Mouse (Mus musculus): ENCODE results near the gene Trim63. TPM values are rescaled to one million over a fixed set of nuclear protein-coding genes. Genes with fewer than 3 reads are reported as not detected.
A peak's percentile ranks its signal among the peaks of the same experiment; 100 is the strongest.
"Not testable (repeated sequence)": the region's sequence is repeated elsewhere in the genome, so short reads cannot be mapped to it uniquely, and the experiment has no call there.

Gene Trim63
- polyA plus RNA-seq, 1 experiment from 2014 or later = 0.28 TPM

- Histone ChIP-seq H3K9ac (replicated peaks) (peak within 1 kb of the TSS; percentile 99), H3K27ac (replicated peaks) (peak within 1 kb of the TSS; percentile 100), H3K9me3 (no peaks in the 10 kb centered on the region)
These were observed 27.3 kb upstream of the Trim63 start, which contains the start of gene Pdik1l for GRCm38 (mm10) chr4:134287575-134288025. Pdik1l (minus strand) TSS chr4:134287895.

GRCm38 (mm10) chr4:134288397-134289256 lies 26.3 kb upstream of the Trim63 start:
- peaks cover 10% of the 10 kb centered on the region; the same call in 1 of the 2 replicates for H3K36me3 ChIP-seq
- peaks cover 13% of the 10 kb centered on the region for H3K27me3 ChIP-seq
- peak overlapping the region; percentile 100; the same call in 1 of the 2 replicates for H3K27ac ChIP-seq (replicated peaks)
- H3K9ac ChIP-seq (replicated peaks) = peak overlapping the region; percentile 99; the same call in 1 of the 2 replicates
- peak overlapping the region; percentile 88 for H3K4me3 ChIP-seq
- H3K4me1 ChIP-seq = peaks cover 21% of the 10 kb centered on the region
- H3K9me3 ChIP-seq = no peaks in the 10 kb centered on the region
- H3K4me2 ChIP-seq (replicated peaks) = peak overlapping the region; percentile 92
- ATAC-seq (ENCODE audit: low FRiP score, low read depth) = no peak
- WGBS = 52% methylated on average over 11 of the region's 11 CpGs

More at GRCm38 (mm10) chr4:134287575-134288025, 27.3 kb upstream of the Trim63 start, which contains the start of gene Pdik1l:
- Histone ChIP-seq H3K27me3 (peaks cover 4% of the 10 kb centered on the region; the same call in 1 of the 2 replicates), H3K4me1 (peaks cover 21% of the 10 kb centered on the region), H3K36me3 (peaks cover 21% of the 10 kb centered on the region; the same call in 1 of the 2 replicates), H3K4me3 (peak within 1 kb of the TSS; percentile 88), H3K4me2 (replicated peaks) (peak within 1 kb of the TSS; percentile 92)
- peak; percentile 80 for ATAC-seq (ENCODE audit: low FRiP score, low read depth)
- WGBS = under 1% methylated on average over 31 of the region's 43 CpGs

- peaks cover 20% of the 10 kb centered on the region for H3K27me3 ChIP-seq
- H3K4me3 ChIP-seq = no peak overlapping the region
- WGBS = 22% methylated on average over 7 of the region's 7 CpGs
- no peaks in the 10 kb centered on the region for H3K36me3 ChIP-seq
- no peak overlapping the region for H3K9ac ChIP-seq (replicated peaks)
- no peak for ATAC-seq (ENCODE audit: low FRiP score, low read depth)
- no peaks in the 10 kb centered on the region for H3K9me3 ChIP-seq
- H3K4me1 ChIP-seq = peaks cover 11% of the 10 kb centered on the region
- no peak overlapping the region for H3K27ac ChIP-seq (replicated peaks)
- no peak overlapping the region for H3K4me2 ChIP-seq (replicated peaks)
These were observed 22.9 kb upstream of the Trim63 start for GRCm38 (mm10) chr4:134292067-134292466.

- WGBS = 76% methylated on average over 18 of the region's 18 CpGs
- H3K27ac ChIP-seq (replicated peaks) = no peak overlapping the region
- H3K4me3 ChIP-seq = no peak overlapping the region
- H3K9ac ChIP-seq (replicated peaks) = 0 out of 2 replicates have a peak overlapping the region, but pooled peaks have one; percentile 8
- H3K36me3 ChIP-seq = no peaks in the 10 kb centered on the region
- ATAC-seq (ENCODE audit: low FRiP score, low read depth) = no peak
- peaks cover 7% of the 10 kb centered on the region for H3K4me1 ChIP-seq
- no peak overlapping the region for H3K4me2 ChIP-seq (replicated peaks)
- peaks cover 20% of the 10 kb centered on the region for H3K27me3 ChIP-seq
- no peaks in the 10 kb centered on the region for H3K9me3 ChIP-seq
These were observed 21.7 kb upstream of the Trim63 start for GRCm38 (mm10) chr4:134293061-134293691.

GRCm38 (mm10) chr4:134293692-134294163 lies 21.2 kb upstream of the Trim63 start:
- Histone ChIP-seq H3K27me3 (peaks cover 20% of the 10 kb centered on the region), H3K4me1 (peaks cover 1% of the 10 kb centered on the region), H3K9ac (replicated peaks) (no peak overlapping the region), H3K4me2 (replicated peaks) (no peak overlapping the region), H3K9me3 (no peaks in the 10 kb centered on the region), H3K27ac (replicated peaks) (no peak overlapping the region), H3K36me3 (no peaks in the 10 kb centered on the region), H3K4me3 (no peak overlapping the region)
- ATAC-seq (ENCODE audit: low FRiP score, low read depth) = no peak
- 74% methylated on average over 9 of the region's 9 CpGs for WGBS

GRCm38 (mm10) chr4:134296096-134296495 lies 18.8 kb upstream of the Trim63 start:
- H3K4me2 ChIP-seq (replicated peaks); H3K27ac ChIP-seq (replicated peaks); ATAC-seq (ENCODE audit: low FRiP score, low read depth); H3K4me3 ChIP-seq; H3K9ac ChIP-seq (replicated peaks); H3K4me1 ChIP-seq; H3K36me3 ChIP-seq; H3K9me3 ChIP-seq: not testable (repeated sequence)
- 94% methylated on average over 4 of the region's 4 CpGs for WGBS
- peaks cover 20% of the 10 kb centered on the region for H3K27me3 ChIP-seq

- Histone ChIP-seq H3K36me3 (no peaks in the 10 kb centered on the region), H3K4me3 (no peak overlapping the region), H3K4me1 (no peaks in the 10 kb centered on the region), H3K27ac (replicated peaks) (no peak overlapping the region), H3K9me3 (no peaks in the 10 kb centered on the region), H3K4me2 (replicated peaks) (no peak overlapping the region), H3K9ac (replicated peaks) (no peak overlapping the region), H3K27me3 (peaks cover 20% of the 10 kb centered on the region)
- 89% methylated on average over 4 of the region's 4 CpGs for WGBS
- ATAC-seq (ENCODE audit: low FRiP score, low read depth) = no peak
These were observed 18.4 kb upstream of the Trim63 start for GRCm38 (mm10) chr4:134296523-134296922.

- Histone ChIP-seq H3K36me3 (no peaks in the 10 kb centered on the region), H3K4me2 (replicated peaks) (no peak overlapping the region), H3K9ac (replicated peaks) (no peak overlapping the region), H3K4me3 (no peak overlapping the region), H3K4me1 (no peaks in the 10 kb centered on the region), H3K27ac (replicated peaks) (no peak overlapping the region), H3K9me3 (no peaks in the 10 kb centered on the region), H3K27me3 (peaks cover 19% of the 10 kb centered on the region)
- 94% methylated on average over 8 of the region's 8 CpGs for whole genome bisulfite sequencing
- ATAC-seq (ENCODE audit: low FRiP score, low read depth) = no peak
These were observed 17.6 kb upstream of the Trim63 start for GRCm38 (mm10) chr4:134297369-134297768.

GRCm38 (mm10) chr4:134298626-134299497 lies 16.1 kb upstream of the Trim63 start:
- Histone ChIP-seq H3K4me3 (no peak overlapping the region), H3K9ac (replicated peaks) (no peak overlapping the region), H3K4me2 (replicated peaks) (no peak overlapping the region), H3K27me3 (peaks cover 4% of the 10 kb centered on the region; the same call in 1 of the 2 replicates), H3K4me1 (no peaks in the 10 kb centered on the region), H3K36me3 (no peaks in the 10 kb centered on the region), H3K9me3 (no peaks in the 10 kb centered on the region), H3K27ac (replicated peaks) (no peak overlapping the region)
- WGBS = 73% methylated on average over 19 of the region's 19 CpGs
- no peak for ATAC-seq (ENCODE audit: low FRiP score, low read depth)

GRCm38 (mm10) chr4:134299498-134299810 lies 15.5 kb upstream of the Trim63 start:
- WGBS = 84% methylated on average over 4 of the region's 4 CpGs
- H3K4me2 ChIP-seq (replicated peaks) = no peak overlapping the region
- no peak for ATAC-seq (ENCODE audit: low FRiP score, low read depth)

GRCm38 (mm10) chr4:134300316-134300715 lies 14.6 kb upstream of the Trim63 start:
- Histone ChIP-seq H3K9me3 (no peaks in the 10 kb centered on the region), H3K36me3 (no peaks in the 10 kb centered on the region), H3K4me1 (no peaks in the 10 kb centered on the region), H3K9ac (replicated peaks) (no peak overlapping the region), H3K4me3 (no peak overlapping the region), H3K27ac (replicated peaks) (no peak overlapping the region), H3K27me3 (no peaks in the 10 kb centered on the region), H3K4me2 (replicated peaks) (no peak overlapping the region)
- ATAC-seq (ENCODE audit: low FRiP score, low read depth) = no peak
- WGBS = 83% methylated on average over 9 of the region's 9 CpGs

More at GRCm38 (mm10) chr4:134299498-134299810, 15.5 kb upstream of the Trim63 start:
- Histone ChIP-seq H3K4me1 (no peaks in the 10 kb centered on the region), H3K9ac (replicated peaks) (no peak overlapping the region), H3K36me3 (no peaks in the 10 kb centered on the region), H3K4me3 (no peak overlapping the region), H3K27me3 (no peaks in the 10 kb centered on the region), H3K9me3 (no peaks in the 10 kb centered on the region), H3K27ac (replicated peaks) (no peak overlapping the region)

All from midbrain, embryonic 12.5 days (tissue).